Mouse (Mus musculus): ENCODE measurements at regions not wholly inside any gene's neighbourhood (a gene's known extent, or its start where the extent isn't known, plus 50 kb on each side); places are given as distances from the start of the nearest gene placed in this dataset.

DNA sequence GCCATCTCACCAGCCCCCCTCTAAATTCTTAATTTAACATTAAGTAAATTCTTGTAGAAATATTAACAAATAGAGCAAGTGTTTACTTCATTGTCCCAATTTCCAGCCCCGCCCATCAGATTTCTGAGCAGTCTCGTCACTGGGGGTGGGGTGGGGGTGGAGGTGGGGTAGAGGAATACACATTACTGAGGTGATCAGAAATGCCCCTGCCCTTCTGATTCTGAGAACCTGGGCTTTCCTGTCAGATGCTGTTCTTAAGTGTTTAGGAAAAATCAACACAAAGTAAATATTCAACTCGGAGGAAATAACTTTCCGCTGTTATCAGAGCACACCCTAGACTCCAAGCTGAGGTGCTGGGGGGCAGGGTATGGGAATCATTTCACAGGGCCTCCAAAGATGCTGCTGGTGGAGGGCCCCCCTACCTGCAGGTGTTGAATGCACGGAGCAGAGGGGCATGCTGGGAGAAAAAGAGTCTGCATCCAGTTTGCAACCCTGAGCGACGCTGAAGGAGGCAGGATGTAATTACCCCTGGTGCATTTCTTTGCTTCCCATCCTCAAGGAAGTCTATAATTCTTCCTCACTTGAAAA, 235.5 kb downstream of the Gm10260 start:
- no peak for DNase-seq (ENCODE audit: inconsistent age in 2 of 2, low spot score in 1 of 2)

DNA sequence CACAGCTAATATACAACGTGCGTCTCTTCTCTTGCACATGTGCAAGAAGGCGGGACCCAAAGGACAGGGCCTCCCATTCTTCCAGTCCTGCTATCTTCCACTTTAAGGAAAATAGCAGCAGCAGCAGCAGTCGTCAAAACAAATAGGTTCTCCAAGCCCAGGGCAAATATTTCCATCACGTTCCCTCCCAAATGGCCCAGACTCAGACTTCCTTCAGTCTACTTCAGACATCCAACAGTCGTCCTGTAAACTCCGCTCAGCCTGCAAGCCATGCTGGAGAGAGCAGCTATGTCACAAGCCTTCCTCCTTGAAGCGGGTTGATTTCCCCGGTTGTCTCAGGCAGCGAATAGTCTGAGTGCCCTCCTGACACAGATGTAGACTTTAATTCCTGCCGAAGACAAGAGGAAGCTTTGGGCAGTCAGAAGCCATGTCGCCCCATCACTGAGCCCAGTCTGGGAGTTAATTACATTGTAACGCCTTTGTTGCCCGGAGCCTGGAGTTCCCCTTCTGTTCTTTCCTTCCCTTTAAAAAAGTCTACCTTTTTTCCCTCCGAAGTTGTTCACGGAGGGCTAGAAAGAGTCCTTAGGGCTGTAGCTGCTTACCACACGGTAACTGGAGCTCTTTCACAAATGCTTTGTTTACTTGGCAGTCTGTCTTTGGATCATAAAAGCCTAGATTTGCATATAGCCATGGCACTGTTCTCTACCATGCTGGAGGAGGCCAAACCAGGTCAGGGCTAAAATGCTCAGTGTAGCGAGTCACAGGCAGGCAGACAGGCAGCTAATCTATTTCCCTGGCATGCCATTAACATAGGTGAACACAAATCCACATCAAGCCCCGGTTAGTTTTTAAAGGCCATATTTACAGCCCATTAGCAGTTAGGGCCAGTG, 236.7 kb downstream of the Gm10260 start:
- DNase-seq (ENCODE audit: inconsistent age in 2 of 2, low spot score in 1 of 2) = peak in 1 of 2 experiments; percentile 77

- DNase-seq (ENCODE audit: inconsistent age in 2 of 2, low spot score in 1 of 2) = no peak
Measured at GRCm38 (mm10) chr13:97520988-97521547, 239.4 kb downstream of the Gm10260 start.

GRCm38 (mm10) chr13:97516731-97517130, 243.7 kb downstream of the Gm10260 start:
- DNase-seq (ENCODE audit: inconsistent age in 2 of 2, low spot score in 1 of 2) = peak in 1 of 2 experiments; percentile 22

- no peak for DNase-seq (ENCODE audit: inconsistent age in 2 of 2, low spot score in 1 of 2)
Measured at GRCm38 (mm10) chr13:97514421-97515066, 245.9 kb downstream of the Gm10260 start.

DNA sequence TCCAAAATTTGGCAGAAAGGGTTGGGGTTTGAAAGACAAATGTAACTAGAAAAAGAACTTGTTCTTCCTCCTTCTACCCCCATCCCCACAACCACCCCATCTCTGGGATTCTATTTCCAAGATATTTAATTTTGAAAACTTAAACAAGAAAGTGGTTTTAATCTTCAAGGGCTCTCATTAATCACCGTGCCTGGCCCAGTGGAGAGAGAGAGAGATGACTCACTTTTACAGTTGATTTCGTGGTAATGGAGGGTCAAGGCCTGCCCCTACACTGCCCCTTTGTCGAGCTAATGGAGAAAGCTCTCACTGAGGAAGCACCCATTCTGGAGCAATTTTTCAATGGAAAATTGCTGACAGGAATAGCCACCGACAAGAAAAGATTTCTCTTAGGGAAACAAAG, 247.9 kb downstream of the Gm10260 start:
- DNase-seq (ENCODE audit: inconsistent age in 2 of 2, low spot score in 1 of 2) = peak; percentile 75 to 89

GRCm38 (mm10) chr13:97510431-97511261, 249.8 kb downstream of the Gm10260 start:
- peak; percentile 41 to 81 for DNase-seq (ENCODE audit: inconsistent age in 2 of 2, low spot score in 1 of 2)

DNA sequence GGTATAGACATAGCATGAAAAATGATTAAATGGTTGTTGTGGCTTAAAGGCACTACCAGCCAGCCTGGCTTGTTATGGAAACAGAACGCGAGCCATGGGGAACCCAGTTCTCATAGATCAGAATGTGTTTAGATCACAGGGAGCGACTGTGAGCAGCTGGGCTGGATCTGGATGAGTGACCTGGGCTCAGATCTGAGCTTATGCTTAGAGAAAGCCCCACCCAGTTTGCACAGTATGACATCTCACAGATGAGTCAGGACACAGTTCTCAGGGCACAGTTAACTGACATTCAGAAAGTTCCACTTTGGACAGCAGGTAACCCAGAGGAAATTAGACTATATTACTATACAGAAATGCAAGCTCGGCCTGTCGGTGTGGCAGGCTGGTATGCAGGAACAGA, 255.5 kb downstream of the Gm10260 start:
- DNase-seq (ENCODE audit: inconsistent age in 2 of 2, low spot score in 1 of 2) = no peak

DNA sequence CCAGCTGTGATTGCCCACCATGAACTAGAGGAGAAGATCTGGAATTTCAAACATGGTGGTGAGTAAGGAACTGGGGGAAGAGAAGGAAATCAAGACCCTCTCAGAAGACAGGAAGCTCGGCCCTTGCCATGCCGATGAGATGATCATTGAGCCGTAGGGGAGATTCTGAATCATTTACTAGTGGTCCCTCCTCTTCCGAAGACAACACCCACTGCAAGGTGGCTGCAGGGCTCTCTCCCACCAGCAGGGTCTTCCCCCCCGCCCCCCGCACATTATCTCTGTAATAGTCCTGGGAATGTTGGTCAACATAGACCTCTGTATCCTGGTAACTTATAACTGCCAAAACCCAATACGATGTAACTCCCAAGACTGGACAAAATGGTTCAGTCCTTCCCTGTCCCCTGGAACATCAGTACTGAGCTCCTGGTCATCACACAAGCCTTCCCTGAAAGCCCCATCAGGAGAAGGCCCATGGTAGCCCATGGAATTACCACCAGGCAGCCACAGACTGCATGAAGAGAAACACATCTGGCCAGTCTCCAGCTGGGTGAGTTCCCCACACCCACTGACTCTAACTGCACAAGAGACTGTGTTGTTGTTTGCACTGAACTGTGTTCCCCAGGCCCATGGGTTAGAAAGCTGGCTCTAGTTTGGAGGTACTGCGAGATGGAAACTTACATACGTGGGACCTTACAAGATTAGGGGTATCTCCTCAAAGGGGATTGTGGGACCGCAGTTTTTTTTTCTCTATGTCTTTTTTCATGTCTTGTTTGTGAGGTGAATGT, 256.3 kb downstream of the Gm10260 start:
- DNase-seq (ENCODE audit: inconsistent age in 2 of 2, low spot score in 1 of 2) = no peak

GRCm38 (mm10) chr13:97503391-97503790, 257.0 kb downstream of the Gm10260 start:
- no peak for DNase-seq (ENCODE audit: inconsistent age in 2 of 2, low spot score in 1 of 2)

GRCm38 (mm10) chr13:97500155-97500554, 259.2 kb downstream of the Enc1 start:
- DNase-seq (ENCODE audit: inconsistent age in 2 of 2, low spot score in 1 of 2) = no peak

DNA sequence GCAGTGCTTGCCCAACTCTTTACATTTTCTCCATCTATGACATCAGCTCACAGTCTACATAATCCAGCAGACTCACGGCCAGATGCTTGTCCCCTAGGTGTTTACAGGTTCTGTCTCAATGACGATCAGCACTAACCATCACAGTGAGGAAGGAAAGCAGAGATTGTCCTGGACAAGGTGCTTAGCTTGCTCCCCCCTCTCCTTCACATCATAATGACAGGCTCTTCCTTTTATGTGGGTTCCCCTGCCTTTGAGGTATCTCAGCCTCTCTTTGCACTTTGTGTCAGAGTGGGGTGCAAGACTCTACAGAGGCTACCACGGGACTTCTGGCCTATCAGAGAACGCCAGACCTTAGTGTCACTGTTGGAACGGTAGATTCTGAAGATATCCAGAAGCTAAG, 258.1 kb downstream of the Enc1 start:
- no peak for DNase-seq (ENCODE audit: inconsistent age in 2 of 2, low spot score in 1 of 2)

- DNase-seq (ENCODE audit: inconsistent age in 2 of 2, low spot score in 1 of 2) = no peak
Measured at GRCm38 (mm10) chr13:97497928-97498327, 257.0 kb downstream of the Enc1 start.

DNA sequence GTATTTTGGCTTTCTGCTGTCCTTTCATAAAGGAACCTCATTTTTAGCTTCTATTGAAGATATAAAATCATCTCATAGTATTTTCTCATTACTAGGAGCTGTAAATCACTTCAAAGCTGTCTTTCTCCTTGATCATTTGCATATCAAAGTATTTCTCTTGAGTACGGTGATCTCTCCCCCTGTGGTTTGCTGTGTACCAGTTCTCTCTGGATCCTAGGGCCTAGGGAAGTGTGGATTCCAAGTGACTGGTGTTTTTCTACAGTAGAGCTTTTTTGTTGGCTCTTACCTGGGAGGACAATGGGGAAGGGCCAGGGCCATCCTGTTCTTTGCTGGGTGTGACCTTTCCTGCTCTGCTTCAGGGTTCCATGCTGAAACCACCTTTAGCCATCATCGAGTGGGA, 253.9 kb downstream of the Enc1 start:
- DNase-seq (ENCODE audit: inconsistent age in 2 of 2, low spot score in 1 of 2) = no peak

DNA sequence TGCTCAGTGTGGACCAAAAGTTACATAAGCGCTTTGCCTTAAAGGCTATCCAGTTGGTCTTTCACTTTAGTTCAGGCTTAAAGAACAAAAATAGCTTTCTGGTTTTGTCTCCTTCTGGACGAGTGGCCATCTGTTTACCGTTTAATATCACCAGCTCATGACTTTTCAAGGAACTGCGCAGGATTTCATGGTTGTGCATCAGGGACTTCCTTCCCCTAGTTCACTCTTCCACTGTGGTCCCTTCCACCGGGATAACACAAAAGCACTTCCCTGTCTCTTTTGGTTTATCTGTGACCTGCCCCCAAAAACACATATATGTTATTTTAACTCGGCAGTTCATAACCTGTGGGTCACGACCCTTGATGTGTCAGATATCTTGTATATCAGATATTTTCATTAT, 252.9 kb downstream of the Enc1 start:
- DNase-seq (ENCODE audit: inconsistent age in 2 of 2, low spot score in 1 of 2) = no peak

- DNase-seq (ENCODE audit: inconsistent age in 2 of 2, low spot score in 1 of 2) = no peak
Measured at GRCm38 (mm10) chr13:97492958-97493735, 252.2 kb downstream of the Enc1 start.

DNA sequence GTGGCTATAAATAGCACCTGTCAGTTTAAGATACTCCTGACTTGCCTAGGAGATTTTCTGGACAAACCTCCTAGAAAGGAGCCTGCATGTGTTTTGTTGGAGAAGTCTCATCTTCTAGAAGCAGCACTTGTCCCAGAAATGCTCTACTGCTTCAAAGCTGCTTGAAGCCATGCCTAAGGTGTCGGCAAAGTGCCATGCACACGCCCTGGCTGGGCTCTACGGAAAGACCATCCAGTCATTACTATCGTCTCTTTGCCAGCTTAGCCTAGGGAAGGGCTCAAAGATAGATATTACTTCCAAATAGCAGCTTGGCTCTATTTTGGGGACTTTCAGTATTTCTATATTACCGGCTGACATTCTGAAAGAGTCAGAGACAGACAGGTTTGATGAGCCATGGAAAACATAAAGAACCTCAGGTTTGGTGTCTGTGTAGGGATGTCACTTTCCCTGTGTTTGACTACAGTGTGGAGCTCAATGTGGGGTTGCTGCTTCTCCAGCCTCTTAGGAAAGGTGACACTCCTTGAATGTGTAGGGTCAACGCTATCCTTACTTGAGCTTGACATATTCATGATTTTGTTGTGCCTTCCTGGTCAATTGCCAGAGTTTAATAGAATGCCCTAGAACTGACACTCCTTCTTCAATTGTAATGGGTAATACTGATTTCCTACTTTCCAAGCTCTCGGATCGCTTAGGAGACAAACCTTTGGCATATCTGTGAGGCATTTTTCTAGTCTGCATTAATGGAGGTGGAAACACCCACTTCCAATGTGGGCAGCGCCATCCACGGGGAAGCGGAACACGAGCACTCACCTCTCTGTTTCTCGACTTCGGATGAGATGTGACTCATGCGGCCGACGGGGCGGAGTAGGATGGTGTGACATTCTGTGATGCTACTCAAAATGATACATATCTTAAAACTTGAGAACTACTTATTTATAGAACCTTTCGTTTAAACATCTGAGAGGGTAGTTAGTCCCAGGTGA, 251.3 kb downstream of the Enc1 start:
- DNase-seq (ENCODE audit: inconsistent age in 2 of 2, low spot score in 1 of 2) = no peak

GRCm38 (mm10) chr13:97490131-97490530, 249.2 kb downstream of the Enc1 start:
- no peak for DNase-seq (ENCODE audit: inconsistent age in 2 of 2, low spot score in 1 of 2)
